Mouse (Mus musculus) myocyte (in vitro differentiated cells): ENCODE measurements around the gene Mrtfb. TPM values are rescaled to one million over a fixed set of nuclear protein-coding genes. Genes with fewer than 3 reads are reported as not detected.
A peak's percentile ranks its signal among the peaks of the same experiment; 100 is the strongest.

Source experiments
- H3K27me3 ChIP-seq: one replicate; pipeline ENCODE4 v1.6.1; 2011; ENCODE audit not compliant: control insufficient read depth, insufficient read depth, insufficient read length
- H3K36me3 ChIP-seq: one replicate; pipeline ENCODE4 v1.6.1; 2011; ENCODE audit not compliant: control insufficient read depth, insufficient read depth
- H3K4me2 ChIP-seq: one replicate; pipeline ENCODE4 v1.6.1; 2011; ENCODE audit warnings: low read depth, control low read depth
- H3K4me3 ChIP-seq: one replicate; pipeline ENCODE4 v1.5.1; 2011; ENCODE audit warnings: mild to moderate bottlenecking, control low read depth, moderate library complexity
- H3K79me2 ChIP-seq: one replicate; pipeline ENCODE4 v1.6.1; 2011; ENCODE audit not compliant: control insufficient read depth, insufficient read depth
- H3ac ChIP-seq: one replicate; pipeline ENCODE4 v1.6.1; 2011; ENCODE audit not compliant: control insufficient read depth, insufficient read length
- CEBPB ChIP-seq: IDR thresholded peaks from 2 replicates; pipeline ENCODE4 v1.6.1; 2011; ENCODE audit warnings: mild to moderate bottlenecking, moderate library complexity; ENCODE audit not compliant: poor library complexity, insufficient read depth, severe bottlenecking
- E2F4 ChIP-seq: IDR thresholded peaks from one replicate; pipeline ENCODE4 v1.6.1; 2011; ENCODE audit warnings: mild to moderate bottlenecking, control low read depth, moderate library complexity; ENCODE audit not compliant: insufficient read depth
- MAX ChIP-seq: IDR thresholded peaks from one replicate; pipeline ENCODE4 v1.6.1; 2011; ENCODE audit warnings: low read depth, mild to moderate bottlenecking, control low read depth
- MYOD1 ChIP-seq, 3 experiments: IDR thresholded peaks; one replicate each; pipeline ENCODE4 v1.6.1; 2011; ENCODE audit warnings: control low read depth in 2 of 3, low read depth in 2 of 3, mild to moderate bottlenecking in 2 of 3, moderate library complexity in 1 of 3; ENCODE audit not compliant: insufficient read length in 2 of 3, control insufficient read depth in 1 of 3
- MYOG ChIP-seq, 3 experiments: IDR thresholded peaks; one replicate each; pipeline ENCODE4 v1.6.1; 2011; ENCODE audit warnings: control low read depth in 2 of 3, low read depth in 2 of 3, mild to moderate bottlenecking in 2 of 3; ENCODE audit not compliant: insufficient read length in 2 of 3, control insufficient read depth in 1 of 3, insufficient read depth in 1 of 3
- POLR2A ChIP-seq: IDR thresholded peaks from one replicate; pipeline ENCODE4 v1.6.1; 2011; ENCODE audit warnings: low read depth, mild to moderate bottlenecking, control low read depth, moderate library complexity; ENCODE audit not compliant: insufficient read length
- POLR2AphosphoS2 ChIP-seq: IDR thresholded peaks from one replicate; pipeline ENCODE4 v1.6.1; 2011; ENCODE audit warnings: low read depth, control low read depth; ENCODE audit not compliant: insufficient read length
- REST ChIP-seq: IDR thresholded peaks from one replicate; pipeline ENCODE4 v1.6.1; 2011; ENCODE audit warnings: mild to moderate bottlenecking, control low read depth, moderate library complexity; ENCODE audit not compliant: insufficient read depth, insufficient read length
- SRF ChIP-seq: IDR thresholded peaks from one replicate; pipeline ENCODE4 v1.6.1; 2011; ENCODE audit warnings: low read depth; ENCODE audit not compliant: control insufficient read depth, insufficient read length
- TCF12 ChIP-seq: IDR thresholded peaks from one replicate; pipeline ENCODE4 v1.6.1; 2011; ENCODE audit warnings: mild to moderate bottlenecking, control low read depth; ENCODE audit not compliant: poor library complexity, insufficient read depth, severe bottlenecking
- TCF3 ChIP-seq: IDR thresholded peaks from one replicate; pipeline ENCODE4 v1.6.1; 2011; ENCODE audit warnings: low read depth, control low read depth; ENCODE audit not compliant: insufficient read length
- USF1 ChIP-seq: IDR thresholded peaks from one replicate; pipeline ENCODE4 v1.6.1; 2011; ENCODE audit warnings: low read depth, mild to moderate bottlenecking, control low read depth, moderate library complexity
- polyA plus RNA-seq: library from polyadenylated mRNA; unstranded; fragments of >200 nt; fragmentation: generic; extraction: Trizol; gene quantifications from one replicate; pipeline ENCODE4 v1.2.1, GENCODE M21; 2012; ENCODE audit warnings: missing spikeins

Mrtfb gene
- polyA plus RNA-seq, 1 experiment = 5.2 TPM

- Histone ChIP-seq H3ac (no peak overlapping the region), H3K79me2 (no peaks in the 10 kb centered on the region), H3K36me3 (peaks cover 22% of the 10 kb centered on the region), H3K4me3 (no peak overlapping the region), H3K4me2 (peak overlapping the region; percentile 37), H3K27me3 (no peaks in the 10 kb centered on the region)
- TF ChIP-seq MYOD1 (IDR thresholded peaks at IDR 0.05; ENCODE audit: control insufficient read depth in 1 of 3, insufficient read length in 2 of 3, low read depth in 2 of 3) (no peak), SRF (no peak), E2F4 (no peak), POLR2AphosphoS2 (no peak), REST (no peak), POLR2A (no peak), CEBPB (no peak), TCF12 (no peak), TCF3 (no peak), USF1 (no peak), MAX (no peak), MYOG (IDR thresholded peaks at IDR 0.05; ENCODE audit: control insufficient read depth in 1 of 3, insufficient read depth in 1 of 3, insufficient read length in 2 of 3, low read depth in 2 of 3) (no peak)
Measured at GRCm38 (mm10) chr16:13414972-13415371, 158.7 kb downstream of the Mrtfb start.

- no peak overlapping the region for H3K4me3 ChIP-seq
- H3ac ChIP-seq = no peak overlapping the region
- H3K4me2 ChIP-seq = no peak overlapping the region
- no peaks in the 10 kb centered on the region for H3K27me3 ChIP-seq
- TF ChIP-seq POLR2AphosphoS2 (no peak), TCF3 (peak; percentile 53), MYOD1 (IDR thresholded peaks at IDR 0.05; ENCODE audit: control insufficient read depth in 1 of 3, insufficient read length in 2 of 3, low read depth in 2 of 3) (peak; percentile 24 to 90 (median 84)), E2F4 (no peak), MYOG (IDR thresholded peaks at IDR 0.05; ENCODE audit: control insufficient read depth in 1 of 3, insufficient read depth in 1 of 3, insufficient read length in 2 of 3, low read depth in 2 of 3) (peak; percentile 72 to 96 (median 82))
- H3K36me3 ChIP-seq = peaks cover 22% of the 10 kb centered on the region
- H3K79me2 ChIP-seq = no peaks in the 10 kb centered on the region
Measured at GRCm38 (mm10) chr16:13415465-13415864, 159.2 kb downstream of the Mrtfb start.

GRCm38 (mm10) chr16:13416465-13416864 lies 160.2 kb downstream of the Mrtfb start:
- Histone ChIP-seq H3K79me2 (no peaks in the 10 kb centered on the region), H3K4me3 (no peak overlapping the region), H3ac (no peak overlapping the region), H3K27me3 (no peaks in the 10 kb centered on the region), H3K4me2 (no peak overlapping the region), H3K36me3 (peaks cover 14% of the 10 kb centered on the region)
- TF ChIP-seq CEBPB (no peak), SRF (no peak), USF1 (no peak), MAX (no peak), MYOG (IDR thresholded peaks at IDR 0.05; ENCODE audit: control insufficient read depth in 1 of 3, insufficient read depth in 1 of 3, insufficient read length in 2 of 3, low read depth in 2 of 3) (no peak), E2F4 (no peak), MYOD1 (IDR thresholded peaks at IDR 0.05; ENCODE audit: control insufficient read depth in 1 of 3, insufficient read length in 2 of 3, low read depth in 2 of 3) (no peak), TCF3 (no peak), POLR2AphosphoS2 (no peak), TCF12 (no peak), POLR2A (no peak), REST (no peak)

GRCm38 (mm10) chr16:13417904-13418303 lies 161.6 kb downstream of the Mrtfb start:
- Histone ChIP-seq H3K79me2 (no peaks in the 10 kb centered on the region), H3K4me3 (no peak overlapping the region), H3K4me2 (no peak overlapping the region), H3K27me3 (no peaks in the 10 kb centered on the region), H3ac (no peak overlapping the region), H3K36me3 (peaks cover 1% of the 10 kb centered on the region)
- TF ChIP-seq MYOD1 (IDR thresholded peaks at IDR 0.05; ENCODE audit: control insufficient read depth in 1 of 3, insufficient read length in 2 of 3, low read depth in 2 of 3) (no peak), REST (no peak), MYOG (IDR thresholded peaks at IDR 0.05; ENCODE audit: control insufficient read depth in 1 of 3, insufficient read depth in 1 of 3, insufficient read length in 2 of 3, low read depth in 2 of 3) (no peak), TCF3 (no peak), POLR2A (no peak), MAX (no peak), SRF (no peak), POLR2AphosphoS2 (no peak), USF1 (no peak), E2F4 (no peak)

- TF ChIP-seq CEBPB = no peak
- Histone ChIP-seq H3K4me2 (no peak overlapping the region), H3K27me3 (no peaks in the 10 kb centered on the region), H3K79me2 (no peaks in the 10 kb centered on the region), H3K36me3 (no peaks in the 10 kb centered on the region), H3K4me3 (no peak overlapping the region), H3ac (no peak overlapping the region)
Measured at GRCm38 (mm10) chr16:13419752-13420151, 163.5 kb downstream of the Mrtfb start.
